Mouse (Mus musculus) heart, embryonic 16.5 days (tissue): ENCODE measurements at regions not wholly inside any gene's neighbourhood (a gene's known extent, or its start where the extent isn't known, plus 50 kb on each side); places are given as distances from the start of the nearest gene placed in this dataset.

ENCODE experiments used
- ATAC-seq: fragments of 200-750 bp; cut with Nextera tagmentation; replicated peaks from 2 replicates; pipeline ENCODE4 v1.8.0; 2017; ENCODE audit warnings: moderate number of reproducible peaks; ENCODE audit not compliant: insufficient read depth, low FRiP score; ENCODE audit errors: extremely low read depth
- H3K27ac ChIP-seq: fragments of 300-500 bp; sonication (generic); 2 replicates; pipeline ENCODE4 v1.5.1; 2014; ENCODE audit warnings: mild to moderate bottlenecking, low read length, control low read depth, moderate library complexity
- H3K27me3 ChIP-seq: fragments of 300-500 bp; sonication (generic); 2 replicates; pipeline ENCODE4 v1.6.1; 2014; ENCODE audit warnings: low read length, mixed read lengths; ENCODE audit not compliant: control insufficient read depth, insufficient read depth
- H3K36me3 ChIP-seq: fragments of 300-500 bp; sonication (generic); 2 replicates; pipeline ENCODE4 v1.6.1; 2014; ENCODE audit not compliant: control insufficient read depth, insufficient read depth
- H3K4me1 ChIP-seq: fragments of 300-500 bp; sonication (generic); 2 replicates; pipeline ENCODE4 v1.6.1; 2014; ENCODE audit warnings: low read length, mixed read lengths; ENCODE audit not compliant: control insufficient read depth, insufficient read depth
- H3K4me2 ChIP-seq: fragments of 300-500 bp; sonication (generic); 2 replicates; pipeline ENCODE4 v1.6.1; 2014; ENCODE audit warnings: low read depth, mild to moderate bottlenecking, control low read depth, low read length
- H3K4me3 ChIP-seq: fragments of 300-500 bp; sonication (generic); 2 replicates; pipeline ENCODE4 v1.5.1; 2014; ENCODE audit warnings: mild to moderate bottlenecking, control low read depth, low read length
- H3K9ac ChIP-seq: fragments of 300-500 bp; sonication (generic); 2 replicates; pipeline ENCODE4 v1.6.1; 2014; ENCODE audit warnings: low read length, control low read depth
- H3K9me3 ChIP-seq: fragments of 300-500 bp; sonication (generic); replicated peaks from 2 replicates; pipeline ENCODE4 v1.6.1; 2016; ENCODE audit warnings: low read length; ENCODE audit not compliant: control insufficient read depth
- WGBS: fragments of 180-500 bp; shearing (Covaris S2); extraction: QIAGEN DNeasy Blood & Tissue Kit; methylation state at CpG from one replicate; pipeline ENCODE4 v1.1.7; 2014; 5-methylcytosine and 5-hydroxymethylcytosine counted together

- Histone ChIP-seq H3K27ac (no peak overlapping the region), H3K4me2 (no peak overlapping the region), H3K27me3 (no peaks in the 10 kb centered on the region), H3K9me3 (no peaks in the 10 kb centered on the region), H3K4me1 (no peaks in the 10 kb centered on the region), H3K4me3 (no peak overlapping the region), H3K9ac (no peak overlapping the region), H3K36me3 (no peaks in the 10 kb centered on the region)
- no peak for ATAC-seq
- WGBS = 73% methylated on average over 1 of the region's 1 CpGs
Measured at GRCm38 (mm10) chr4:105945921-105946320, 156.3 kb downstream of the Gm12728 start.

GRCm38 (mm10) chr4:105948326-105948725, 158.7 kb downstream of the Gm12728 start:
- no peak for ATAC-seq
- Histone ChIP-seq H3K4me2 (no peak overlapping the region), H3K36me3 (no peaks in the 10 kb centered on the region), H3K4me3 (no peak overlapping the region), H3K4me1 (no peaks in the 10 kb centered on the region), H3K27me3 (no peaks in the 10 kb centered on the region), H3K9ac (no peak overlapping the region), H3K27ac (no peak overlapping the region), H3K9me3 (no peaks in the 10 kb centered on the region)
- WGBS = 80% methylated on average over 5 of the region's 5 CpGs

- ATAC-seq = no peak
- Histone ChIP-seq H3K36me3 (no peaks in the 10 kb centered on the region), H3K9me3 (no peaks in the 10 kb centered on the region), H3K27me3 (no peaks in the 10 kb centered on the region), H3K27ac (no peak overlapping the region), H3K9ac (no peak overlapping the region), H3K4me2 (no peak overlapping the region), H3K4me3 (no peak overlapping the region), H3K4me1 (no peaks in the 10 kb centered on the region)
- 73% methylated on average over 3 of the region's 3 CpGs for WGBS
Measured at GRCm38 (mm10) chr4:105952406-105952805, 162.7 kb downstream of the Gm12728 start.

GRCm38 (mm10) chr4:105956516-105956915, 166.8 kb downstream of the Gm12728 start:
- Histone ChIP-seq H3K36me3 (no peaks in the 10 kb centered on the region), H3K4me3 (no peak overlapping the region), H3K4me1 (no peaks in the 10 kb centered on the region), H3K4me2 (no peak overlapping the region), H3K27me3 (no peaks in the 10 kb centered on the region), H3K27ac (no peak overlapping the region), H3K9ac (no peak overlapping the region), H3K9me3 (no peaks in the 10 kb centered on the region)
- ATAC-seq = no peak
- 66% methylated on average over 2 of the region's 2 CpGs for WGBS

- Histone ChIP-seq H3K36me3 (no peaks in the 10 kb centered on the region), H3K27me3 (no peaks in the 10 kb centered on the region), H3K4me2 (no peak overlapping the region), H3K9ac (no peak overlapping the region), H3K4me1 (no peaks in the 10 kb centered on the region), H3K9me3 (no peaks in the 10 kb centered on the region), H3K27ac (no peak overlapping the region), H3K4me3 (no peak overlapping the region)
- 78% methylated on average over 5 of the region's 5 CpGs for WGBS
- ATAC-seq = no peak
Measured at GRCm38 (mm10) chr4:105958331-105958730, 168.7 kb downstream of the Gm12728 start.

- no peaks in the 10 kb centered on the region for H3K27me3 ChIP-seq
- H3K36me3 ChIP-seq = no peaks in the 10 kb centered on the region
- 76% methylated on average over 8 of the region's 8 CpGs for WGBS
- no peak overlapping the region for H3K4me2 ChIP-seq
- H3K4me1 ChIP-seq = no peaks in the 10 kb centered on the region
- H3K9ac ChIP-seq = no peak overlapping the region
- no peaks in the 10 kb centered on the region for H3K9me3 ChIP-seq
- H3K4me3 ChIP-seq = no peak overlapping the region
- ATAC-seq = no peak
- no peak overlapping the region for H3K27ac ChIP-seq
Measured at GRCm38 (mm10) chr4:105961686-105962360, 172.2 kb downstream of the Gm12728 start.

- Histone ChIP-seq H3K9me3 (no peaks in the 10 kb centered on the region), H3K27me3 (no peaks in the 10 kb centered on the region), H3K9ac (no peak overlapping the region), H3K4me3 (no peak overlapping the region), H3K4me1 (no peaks in the 10 kb centered on the region), H3K27ac (no peak overlapping the region), H3K36me3 (no peaks in the 10 kb centered on the region), H3K4me2 (no peak overlapping the region)
- WGBS = 71% methylated on average over 7 of the region's 7 CpGs
- ATAC-seq = no peak
Measured at GRCm38 (mm10) chr4:105962542-105962941, 172.9 kb downstream of the Gm12728 start.

- ATAC-seq = no peak
- H3K9me3 ChIP-seq = no peaks in the 10 kb centered on the region
- H3K4me3 ChIP-seq = no peak overlapping the region
- H3K4me1 ChIP-seq = no peaks in the 10 kb centered on the region
- H3K36me3 ChIP-seq = no peaks in the 10 kb centered on the region
- 53% methylated on average over 4 of the region's 4 CpGs for WGBS
- H3K27ac ChIP-seq = no peak overlapping the region
- no peak overlapping the region for H3K4me2 ChIP-seq
- no peaks in the 10 kb centered on the region for H3K27me3 ChIP-seq
- no peak overlapping the region for H3K9ac ChIP-seq
Measured at GRCm38 (mm10) chr4:105968324-105968723, 178.7 kb downstream of the Gm12728 start.

GRCm38 (mm10) chr4:105969628-105970027, 180.0 kb downstream of the Gm12728 start:
- no peak for ATAC-seq
- Histone ChIP-seq H3K27me3 (no peaks in the 10 kb centered on the region), H3K4me2 (no peak overlapping the region), H3K36me3 (no peaks in the 10 kb centered on the region), H3K9ac (no peak overlapping the region), H3K27ac (no peak overlapping the region), H3K4me3 (no peak overlapping the region), H3K9me3 (no peaks in the 10 kb centered on the region), H3K4me1 (no peaks in the 10 kb centered on the region)
- WGBS = 46% methylated on average over 2 of the region's 2 CpGs
